Mouse (Mus musculus): ENCODE data around the gene Tenm2.

DNA sequence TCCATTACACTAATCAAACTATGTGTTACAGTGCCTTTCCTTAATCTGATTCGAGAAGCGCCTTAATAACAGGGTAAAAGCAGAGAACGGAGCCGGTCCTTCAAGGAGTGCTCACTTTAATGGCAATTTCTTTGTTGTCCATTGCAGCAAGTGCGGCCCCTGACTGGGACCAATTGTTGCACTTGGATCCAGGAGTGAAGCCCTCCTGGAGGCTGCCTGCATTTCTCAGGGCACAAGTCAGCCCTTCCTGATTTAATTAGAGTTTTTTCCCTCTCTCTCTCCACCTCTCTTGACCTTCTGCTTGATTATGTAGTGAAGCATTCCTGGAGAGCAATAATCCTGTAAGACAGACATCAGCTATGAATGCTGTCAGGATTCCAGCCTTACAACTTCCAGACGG lies 794.0 kb downstream of the Tenm2 start:
- no peak for TF ChIP-seq CTCF (IDR thresholded peaks at IDR 0.05; ENCODE audit: control insufficient read depth, insufficient read depth, insufficient replicate concordance, low read depth, low read length)
- no peak for TF ChIP-seq POLR2A (IDR thresholded peaks at IDR 0.05; ENCODE audit: control insufficient read depth, low read depth, low read length)

All from testis, adult 2 months (tissue).